Mouse (Mus musculus) macrophage (primary cell): ENCODE measurements around the gene Zbp1. TPM values are rescaled to one million over a fixed set of nuclear protein-coding genes. Genes with fewer than 3 reads are reported as not detected.

Source experiments
- H3K27ac ChIP-seq: fragments of 350-480 bp; formaldehyde crosslinking; 2 replicates; pipeline ENCODE4 v1.9.0; 2021
- H3K36me3 ChIP-seq: fragments of 350-480 bp; formaldehyde crosslinking; 2 replicates; pipeline ENCODE4 v1.9.0; 2021; ENCODE audit errors: inconsistent target
- H3K4me3 ChIP-seq: fragments of 350-480 bp; formaldehyde crosslinking; 2 replicates; pipeline ENCODE4 v1.9.0; 2021; ENCODE audit errors: inconsistent target
- H3K79me2 ChIP-seq: fragments of 350-480 bp; formaldehyde crosslinking; 2 replicates; pipeline ENCODE4 v1.9.0; 2021; ENCODE audit errors: inconsistent target
- WGBS: methylation state at CpG from one replicate; pipeline ENCODE4 v1.1.7; 2026; ENCODE audit warnings: inconsistent platforms; ENCODE audit not compliant: missing documents; 5-methylcytosine and 5-hydroxymethylcytosine counted together
- polyA plus RNA-seq: library from polyadenylated mRNA; stranded (reverse); fragments of 250-400 nt; gene quantifications from 3 replicates; pipeline ENCODE4 v1.2.4, GENCODE M21; 2018; ENCODE audit warnings: inconsistent platforms

Gene Zbp1
- polyA plus RNA-seq, 1 experiment from 2014 or later, result 88.4 TPM

DNA sequence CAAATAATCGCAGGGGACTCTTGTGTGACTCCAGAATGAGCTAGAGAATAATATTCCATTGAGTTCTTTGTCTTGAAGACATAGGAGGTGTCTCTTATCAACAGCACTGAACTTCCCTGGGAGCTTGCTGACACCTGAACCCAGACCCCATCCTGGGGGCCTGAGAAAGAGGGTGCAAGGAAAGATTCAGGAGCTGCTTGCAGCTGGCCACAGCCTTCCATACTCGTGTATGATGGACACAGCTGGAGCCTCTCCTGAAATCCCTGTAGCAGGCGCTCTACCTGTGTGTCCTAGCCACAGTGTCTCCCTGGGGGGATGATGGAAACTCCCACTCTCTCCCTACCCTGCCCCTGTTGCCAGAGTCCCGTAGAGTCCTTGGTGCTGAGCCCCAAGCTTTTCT lies 6.5 kb downstream of the Zbp1 start:
- Histone ChIP-seq H3K79me2 (peaks cover 24% of the 10 kb centered on the region; the same call in 1 of the 2 replicates), H3K4me3 (no peak overlapping the region), H3K36me3 (peaks cover 94% of the 10 kb centered on the region), H3K27ac (no peak overlapping the region)
- WGBS, result 93% methylated on average over 4 of the region's 4 CpGs

DNA sequence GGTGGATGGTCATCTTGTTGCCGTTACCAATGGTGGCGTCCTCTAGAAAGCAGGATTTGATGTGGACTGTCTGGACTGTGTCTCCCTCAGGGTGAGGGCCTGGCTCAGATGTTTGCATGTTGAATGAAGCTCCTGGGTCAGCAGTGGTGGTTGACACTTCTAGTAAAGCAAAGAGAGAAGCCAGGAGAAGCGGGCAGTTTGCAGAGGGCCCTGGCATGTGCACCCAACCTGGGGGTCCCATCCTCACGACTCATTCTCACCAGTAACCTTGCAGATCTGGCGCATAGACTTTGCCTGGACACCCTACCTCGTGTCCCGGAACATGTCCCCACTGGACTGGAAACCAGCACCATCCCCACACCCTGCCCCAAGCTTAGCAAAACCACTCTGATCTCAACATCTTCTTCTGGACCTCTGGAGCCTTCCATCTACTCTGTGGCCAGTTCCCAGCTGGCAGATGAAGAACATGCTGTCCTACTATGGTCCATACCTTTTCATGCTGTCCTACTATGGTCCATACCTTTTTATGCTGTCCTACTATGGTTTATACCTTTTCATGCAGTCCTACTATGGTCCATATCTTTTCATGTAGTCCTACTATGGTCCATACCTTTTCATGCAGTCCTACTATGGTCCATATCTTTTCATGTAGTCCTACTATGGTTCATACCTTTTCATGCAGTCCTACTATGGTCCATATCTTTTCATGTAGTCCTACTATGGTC lies 9.5 kb downstream of the Zbp1 start:
- H3K79me2 ChIP-seq, result no peaks in the 10 kb centered on the region
- H3K36me3 ChIP-seq, result peaks cover 72% of the 10 kb centered on the region
- WGBS, result 91% methylated on average over 7 of the region's 7 CpGs
- no peak overlapping the region for H3K27ac ChIP-seq
- H3K4me3 ChIP-seq, result no peak overlapping the region

DNA sequence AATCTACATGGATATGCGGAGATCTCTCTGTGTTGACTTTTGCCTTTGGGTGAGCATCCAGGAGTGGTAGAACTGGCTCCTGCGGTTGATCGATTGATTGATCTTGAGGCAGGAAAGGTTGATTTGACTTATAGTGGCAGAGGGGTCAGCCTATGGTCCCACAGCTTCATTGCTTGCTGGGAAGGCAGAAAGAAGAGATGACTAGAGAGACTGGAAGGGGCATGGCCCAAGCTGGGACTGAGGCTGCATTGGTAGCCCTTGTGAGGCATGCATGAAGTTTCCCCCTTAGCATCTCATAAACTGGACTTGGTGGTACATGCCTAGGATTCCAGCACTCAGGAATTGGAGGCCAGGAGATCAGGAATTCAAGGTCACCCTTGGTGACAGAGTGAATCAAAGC lies 11.7 kb downstream of the Zbp1 start:
- H3K4me3 ChIP-seq, result no peak overlapping the region
- no peaks in the 10 kb centered on the region for H3K79me2 ChIP-seq
- H3K36me3 ChIP-seq, result peaks cover 55% of the 10 kb centered on the region
- no peak overlapping the region for H3K27ac ChIP-seq
- WGBS, result 96% methylated on average over 3 of the region's 3 CpGs

DNA sequence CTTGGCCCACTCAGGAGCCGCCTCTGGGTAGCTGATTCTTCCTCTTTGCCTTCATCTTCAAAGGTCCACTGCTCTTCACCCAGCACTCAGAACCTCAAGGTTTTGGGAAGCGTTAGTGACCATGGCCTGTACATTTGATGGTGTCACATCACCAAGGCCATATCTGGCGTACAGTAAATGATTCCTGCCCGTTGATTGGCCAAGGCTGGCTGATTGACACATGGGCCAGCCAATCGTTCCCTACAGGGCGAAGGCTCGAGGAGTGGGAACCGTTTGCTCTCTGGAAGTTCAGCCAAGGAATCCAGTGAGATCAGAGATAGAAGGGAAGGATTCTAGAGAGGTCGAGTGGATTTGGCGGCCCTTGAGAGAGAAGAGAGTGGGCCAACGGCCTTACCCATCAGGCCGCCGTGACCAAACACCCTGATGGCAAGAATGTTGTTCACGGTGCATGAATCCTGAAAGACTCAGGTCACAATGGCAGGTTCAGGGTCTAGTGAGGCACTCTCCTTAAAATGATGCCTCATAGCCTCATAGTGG lies 13.1 kb downstream of the Zbp1 start:
- 92% methylated on average over 14 of the region's 14 CpGs for WGBS
- Histone ChIP-seq H3K27ac (no peak overlapping the region), H3K79me2 (no peaks in the 10 kb centered on the region), H3K36me3 (peaks cover 41% of the 10 kb centered on the region), H3K4me3 (no peak overlapping the region)

DNA sequence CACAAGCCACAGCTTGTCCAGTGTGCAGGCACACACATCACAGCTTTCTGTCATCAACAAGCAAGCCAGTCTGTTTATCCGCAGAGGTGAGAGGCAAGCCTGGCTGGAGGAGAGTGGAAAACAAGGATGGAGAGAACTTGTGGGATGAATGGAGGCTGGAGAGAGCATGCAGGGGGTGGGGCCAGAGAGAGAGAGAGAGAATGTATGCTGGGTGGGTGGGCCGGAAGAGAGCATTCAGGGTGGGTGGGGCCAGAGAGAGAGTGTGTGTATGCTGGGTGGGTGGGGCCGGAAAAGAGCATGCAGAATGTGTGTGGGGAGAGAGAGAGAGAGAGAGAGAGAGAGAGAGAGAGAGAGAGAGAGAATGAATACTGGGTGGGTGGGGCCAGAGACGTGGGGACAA lies 14.1 kb downstream of the Zbp1 start:
- no peak overlapping the region for H3K4me3 ChIP-seq
- no peak overlapping the region for H3K27ac ChIP-seq
- peaks cover 31% of the 10 kb centered on the region for H3K36me3 ChIP-seq
- 93% methylated on average over 4 of the region's 4 CpGs for WGBS
- no peaks in the 10 kb centered on the region for H3K79me2 ChIP-seq

DNA sequence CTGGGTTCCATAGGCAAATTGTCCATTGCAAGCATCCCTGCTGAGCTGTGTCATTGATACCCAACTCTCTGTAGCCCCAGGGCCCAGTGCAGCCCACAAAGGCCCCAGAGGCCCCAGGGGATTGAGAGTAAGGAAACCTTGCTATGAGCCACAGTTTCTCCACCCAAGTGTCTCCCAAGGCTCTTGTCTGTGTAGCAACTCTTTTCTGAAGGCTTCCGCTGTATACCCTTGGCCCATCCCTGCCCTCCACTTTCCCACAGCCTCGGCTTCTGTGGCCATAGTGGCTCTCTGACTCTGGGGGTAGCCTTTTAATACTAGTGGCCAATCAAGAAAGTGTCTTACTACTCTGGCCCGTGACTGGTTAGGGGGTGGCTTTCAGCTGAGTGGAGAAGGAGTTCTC lies 15.0 kb downstream of the Zbp1 start:
- Histone ChIP-seq H3K4me3 (no peak overlapping the region), H3K27ac (no peak overlapping the region), H3K79me2 (no peaks in the 10 kb centered on the region), H3K36me3 (peaks cover 22% of the 10 kb centered on the region)
- 88% methylated on average over 3 of the region's 3 CpGs for WGBS

DNA sequence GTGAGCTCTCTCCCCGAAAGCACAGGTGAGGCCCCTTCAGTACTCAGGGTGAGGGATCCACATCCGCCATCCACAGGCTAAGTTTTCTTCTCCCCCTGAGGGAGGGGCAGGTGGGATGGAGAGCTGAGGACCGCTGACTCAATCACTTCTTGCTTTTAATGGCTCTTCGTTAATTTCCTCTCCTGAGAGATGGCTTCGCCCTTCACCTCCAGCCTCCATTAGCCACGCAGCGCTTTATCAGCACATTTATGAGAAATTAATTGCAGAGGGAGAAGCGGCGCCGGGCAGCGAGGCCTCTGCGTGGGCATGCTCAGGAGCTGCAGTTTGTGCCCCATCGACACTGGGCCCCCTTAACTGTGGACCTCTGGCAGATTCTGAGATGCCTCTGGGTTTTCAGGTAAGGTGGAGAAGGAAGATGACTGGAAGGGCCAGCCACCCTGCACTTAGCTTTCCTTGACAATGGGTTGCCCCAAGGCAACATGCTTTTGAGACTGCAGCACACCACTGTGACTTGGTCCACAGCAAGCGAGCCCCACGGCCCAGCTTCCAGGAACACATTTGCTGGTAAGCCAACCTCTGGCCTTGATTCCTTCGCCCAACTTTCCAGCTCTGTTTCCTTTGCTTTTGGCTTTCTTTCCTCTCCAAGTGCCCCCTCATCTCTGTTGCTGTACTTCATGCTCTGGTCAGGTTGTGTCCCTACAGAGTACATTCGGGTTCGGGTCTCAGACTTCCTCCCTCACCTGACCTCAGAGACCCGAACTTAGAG lies 15.6 kb downstream of the Zbp1 start:
- no peak overlapping the region for H3K27ac ChIP-seq
- no peak overlapping the region for H3K4me3 ChIP-seq
- WGBS, result 94% methylated on average over 19 of the region's 19 CpGs
- peaks cover 15% of the 10 kb centered on the region for H3K36me3 ChIP-seq
- no peaks in the 10 kb centered on the region for H3K79me2 ChIP-seq

DNA sequence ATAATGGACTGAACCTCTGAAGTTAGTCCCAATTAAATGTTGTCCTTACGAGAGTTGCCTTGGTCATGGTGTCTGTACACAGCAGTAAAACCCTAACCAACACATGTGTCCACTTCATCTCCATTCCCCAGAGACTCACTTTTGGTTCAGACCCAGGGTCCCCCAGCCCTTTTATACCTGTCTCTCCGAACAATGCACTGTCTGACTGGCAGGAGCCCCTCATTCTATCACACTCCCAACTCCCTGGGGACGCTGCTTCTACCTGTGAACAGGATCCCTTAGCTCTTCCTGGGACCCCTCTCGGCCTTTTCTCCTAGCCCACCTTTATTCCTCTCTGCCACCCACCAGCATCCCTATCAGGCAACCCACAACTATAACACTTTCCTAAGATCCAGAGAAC lies 23.9 kb downstream of the Zbp1 start:
- H3K79me2 ChIP-seq, result no peaks in the 10 kb centered on the region
- no peak overlapping the region for H3K27ac ChIP-seq
- WGBS, result 92% methylated on average over 4 of the region's 4 CpGs
- no peaks in the 10 kb centered on the region for H3K36me3 ChIP-seq
- H3K4me3 ChIP-seq, result no peak overlapping the region

DNA sequence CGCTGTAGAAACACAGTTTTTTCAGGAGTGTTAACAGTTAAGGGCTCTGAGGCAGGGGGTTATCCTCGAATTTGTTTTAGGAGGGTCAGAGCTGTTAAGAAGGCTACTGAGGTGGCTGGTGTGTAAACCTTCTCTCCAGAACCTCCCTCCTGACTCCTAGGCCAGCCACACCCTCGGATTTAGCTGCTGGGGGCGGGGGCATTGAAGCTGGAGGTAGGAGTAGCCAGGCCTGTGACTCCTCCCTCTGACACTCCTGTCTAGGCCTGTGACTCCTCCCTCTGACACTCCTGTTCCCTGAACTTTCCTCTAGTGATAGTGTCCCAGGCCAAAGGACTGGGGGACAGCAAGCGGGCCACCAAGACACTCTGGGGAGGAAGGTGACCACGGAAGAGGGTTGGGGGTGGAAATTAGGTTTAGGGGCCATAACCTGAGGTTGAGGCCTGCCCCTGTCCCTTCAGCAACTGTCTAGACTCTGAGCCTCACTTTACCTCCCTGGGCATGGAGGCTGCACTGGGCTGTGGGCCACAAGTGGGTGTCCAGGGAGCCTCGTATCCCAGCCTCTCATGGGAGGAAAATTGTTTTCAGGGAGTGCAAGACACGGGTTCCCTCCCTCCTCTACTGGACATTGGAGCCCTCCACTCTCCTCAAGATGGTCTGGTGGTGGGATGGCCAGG lies 31.4 kb downstream of the Zbp1 start:
- no peaks in the 10 kb centered on the region for H3K36me3 ChIP-seq
- H3K79me2 ChIP-seq, result no peaks in the 10 kb centered on the region
- 51% methylated on average over 6 of the region's 8 CpGs for WGBS
- H3K27ac ChIP-seq, result no peak overlapping the region
- no peak overlapping the region for H3K4me3 ChIP-seq

DNA sequence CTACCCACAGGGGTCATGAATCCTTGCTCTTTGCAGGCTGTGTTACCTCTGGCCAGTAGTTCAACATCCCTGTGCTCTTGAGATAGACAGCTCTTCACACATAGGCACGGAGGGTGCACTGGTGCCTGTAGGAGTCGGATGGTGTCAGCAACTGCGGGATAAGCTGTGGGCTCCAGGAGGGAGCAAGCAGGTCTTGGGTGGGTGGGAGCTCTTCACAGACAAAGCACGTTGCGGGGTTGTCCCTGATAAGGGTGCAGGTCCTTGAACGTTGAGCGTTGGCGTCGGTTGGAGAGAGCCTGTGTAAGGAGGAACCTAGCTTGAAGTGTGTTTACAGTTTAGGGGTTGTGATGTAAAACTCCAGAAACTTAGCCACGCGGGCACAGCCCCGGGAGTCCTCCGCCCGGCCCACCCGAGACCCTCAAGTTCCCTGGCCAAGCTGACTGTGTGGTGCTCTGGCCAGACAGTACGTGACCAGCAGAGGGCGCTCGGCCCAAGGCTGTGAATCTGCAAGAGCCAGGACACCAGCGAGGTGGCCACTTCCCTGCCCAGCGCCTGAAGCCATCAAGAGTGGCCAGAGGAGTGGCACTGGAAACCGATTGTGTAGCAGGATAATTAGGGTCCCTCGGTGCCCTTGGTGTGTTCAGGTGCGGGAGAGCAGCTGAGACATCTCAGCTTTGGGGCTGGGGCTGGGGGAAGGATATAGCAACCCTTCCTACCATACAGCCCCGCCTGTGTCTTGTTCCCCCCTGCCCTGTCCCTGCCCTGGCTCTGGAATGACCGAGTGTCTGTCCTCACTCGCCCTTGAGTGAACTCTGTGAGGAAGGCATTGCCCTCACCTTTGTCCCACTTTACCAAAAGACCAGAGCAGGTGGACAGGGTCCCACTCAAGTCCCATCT lies 32.4 kb downstream of the Zbp1 start:
- Histone ChIP-seq H3K36me3 (no peaks in the 10 kb centered on the region), H3K27ac (no peak overlapping the region), H3K79me2 (no peaks in the 10 kb centered on the region), H3K4me3 (no peak overlapping the region)
- 26% methylated on average over 26 of the region's 26 CpGs for WGBS

DNA sequence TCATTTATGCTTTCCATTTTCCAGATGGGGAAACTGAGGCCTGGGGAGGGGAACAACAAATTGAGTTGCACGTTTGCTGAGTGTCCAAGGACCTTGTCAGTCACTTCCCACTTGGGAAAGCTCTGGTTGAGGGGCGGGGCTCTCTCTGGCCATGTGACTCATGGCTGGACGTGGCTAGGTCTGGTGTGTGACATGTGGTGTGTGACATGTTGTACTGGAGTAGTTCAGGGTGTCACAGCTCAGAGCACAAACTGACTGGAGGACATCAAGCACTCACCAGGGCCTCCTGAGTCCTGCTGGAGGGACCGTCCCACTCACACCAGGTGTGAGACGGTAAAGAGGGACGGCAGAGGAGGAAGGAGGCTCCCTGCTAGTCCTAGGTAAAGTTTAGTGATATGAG lies 33.4 kb downstream of the Zbp1 start:
- no peaks in the 10 kb centered on the region for H3K79me2 ChIP-seq
- H3K27ac ChIP-seq, result no peak overlapping the region
- H3K36me3 ChIP-seq, result no peaks in the 10 kb centered on the region
- 40% methylated on average over 4 of the region's 6 CpGs for WGBS
- no peak overlapping the region for H3K4me3 ChIP-seq

DNA sequence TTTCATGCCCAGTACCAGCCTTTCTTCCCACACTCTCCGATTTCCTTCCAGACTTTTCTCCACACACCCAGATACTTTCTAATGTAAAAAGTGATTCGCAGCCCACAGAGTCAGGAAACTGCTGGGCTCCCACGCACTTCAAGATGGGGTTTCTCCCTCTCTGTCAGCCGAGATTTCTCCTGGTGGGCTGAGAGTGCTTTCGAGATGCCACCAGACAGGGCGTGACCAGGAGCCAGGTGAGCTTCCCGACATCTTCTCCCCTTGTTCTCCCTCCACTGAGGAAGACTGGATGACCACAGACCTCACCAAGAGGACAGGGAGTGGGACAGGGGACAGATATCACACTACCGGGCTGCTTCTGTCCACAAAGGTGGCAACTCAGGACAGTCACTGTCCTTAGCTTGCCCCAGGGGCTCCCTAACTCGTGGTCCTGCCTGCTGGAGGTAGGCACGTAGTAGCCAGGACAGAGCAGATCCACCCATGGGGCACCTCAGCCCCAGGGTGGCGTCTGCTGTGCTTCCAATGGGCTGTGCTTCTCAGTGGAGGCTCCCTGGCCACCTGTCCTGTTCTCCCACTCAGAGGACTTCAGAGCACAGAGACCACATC lies 34.1 kb downstream of the Zbp1 start:
- Histone ChIP-seq H3K4me3 (no peak overlapping the region), H3K36me3 (no peaks in the 10 kb centered on the region), H3K79me2 (no peaks in the 10 kb centered on the region), H3K27ac (no peak overlapping the region)
- WGBS, result 51% methylated on average over 11 of the region's 11 CpGs

DNA sequence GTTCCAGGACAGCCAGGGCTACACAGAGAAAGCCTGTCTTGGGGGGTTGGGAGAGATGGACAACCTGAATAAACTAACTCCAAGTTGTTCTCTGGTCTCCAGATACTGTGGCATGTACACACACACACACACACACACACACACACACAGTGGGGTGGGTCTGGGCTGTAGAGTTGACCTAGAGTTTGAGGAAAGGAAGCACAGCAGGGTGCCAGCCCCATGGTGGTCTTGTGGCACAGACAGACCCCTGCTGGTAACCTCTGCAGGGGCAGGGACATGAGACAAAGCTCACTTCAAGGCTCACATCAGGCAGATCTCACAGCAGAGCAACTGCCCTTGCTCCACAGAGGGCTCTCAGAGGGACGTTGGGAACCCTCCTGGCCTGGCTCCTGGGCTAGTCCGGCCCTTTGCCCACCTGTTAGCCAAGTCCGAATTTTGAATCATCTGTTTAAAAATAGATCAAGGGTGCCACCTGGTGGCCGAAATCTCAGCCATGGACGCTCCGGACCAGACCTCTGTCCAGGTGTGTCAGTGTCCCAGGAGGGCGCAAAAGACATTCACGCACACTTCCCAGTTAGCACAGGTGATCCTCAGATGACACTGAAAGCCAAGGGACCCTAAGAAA lies 34.8 kb downstream of the Zbp1 start:
- Histone ChIP-seq H3K27ac (no peak overlapping the region), H3K36me3 (no peaks in the 10 kb centered on the region), H3K79me2 (no peaks in the 10 kb centered on the region), H3K4me3 (no peak overlapping the region)
- whole genome bisulfite sequencing, result 4% methylated on average over 8 of the region's 8 CpGs
